Mouse (Mus musculus): ENCODE results near the gene Lrrc36. TPM values are rescaled to one million over a fixed set of nuclear protein-coding genes. Genes with fewer than 3 reads are reported as not detected.

Gene Lrrc36
- polyA plus RNA-seq, 1 experiment from 2014 or later: 0.44 TPM

- Histone ChIP-seq H3K4me3 (ENCODE audit: low read length) (no peak overlapping the region), H3K27me3 (replicated peaks; ENCODE audit: control insufficient read depth, insufficient read depth, low read length) (no peaks in the 10 kb centered on the region), H3K4me1 (ENCODE audit: control insufficient read depth, insufficient read depth, low read depth, low read length) (no peaks in the 10 kb centered on the region), H3K9me3 (ENCODE audit: control insufficient read depth, low read length) (no peaks in the 10 kb centered on the region), H3K27ac (ENCODE audit: low read depth, low read length) (no peak overlapping the region), H3K4me2 (ENCODE audit: low read length) (no peak overlapping the region), H3K36me3 (ENCODE audit: control insufficient read depth, insufficient read depth, low read length) (no peaks in the 10 kb centered on the region), H3K9ac (ENCODE audit: low read depth, low read length) (no peak overlapping the region)
- 75% methylated on average over 6 of the region's 6 CpGs for WGBS
- ATAC-seq: no peak
These were observed 24.3 kb upstream of the Lrrc36 start for GRCm38 (mm10) chr8:105389096-105389495.

- no peak overlapping the region for H3K27ac ChIP-seq (ENCODE audit: low read depth, low read length)
- H3K27me3 ChIP-seq (replicated peaks; ENCODE audit: control insufficient read depth, insufficient read depth, low read length): no peaks in the 10 kb centered on the region
- H3K9me3 ChIP-seq (ENCODE audit: control insufficient read depth, low read length): no peaks in the 10 kb centered on the region
- H3K36me3 ChIP-seq (ENCODE audit: control insufficient read depth, insufficient read depth, low read length): no peaks in the 10 kb centered on the region
- 95% methylated on average over 12 of the region's 12 CpGs for WGBS
- no peak for ATAC-seq
- no peak overlapping the region for H3K4me3 ChIP-seq (ENCODE audit: low read length)
- H3K9ac ChIP-seq (ENCODE audit: low read depth, low read length): no peak overlapping the region
- H3K4me1 ChIP-seq (ENCODE audit: control insufficient read depth, insufficient read depth, low read depth, low read length): no peaks in the 10 kb centered on the region
- no peak overlapping the region for H3K4me2 ChIP-seq (ENCODE audit: low read length)
These were observed 20.1 kb upstream of the Lrrc36 start for GRCm38 (mm10) chr8:105393089-105393787.

- Histone ChIP-seq H3K27me3 (replicated peaks; ENCODE audit: control insufficient read depth, insufficient read depth, low read length) (no peaks in the 10 kb centered on the region), H3K36me3 (ENCODE audit: control insufficient read depth, insufficient read depth, low read length) (no peaks in the 10 kb centered on the region), H3K4me2 (ENCODE audit: low read length) (no peak overlapping the region), H3K9ac (ENCODE audit: low read depth, low read length) (no peak overlapping the region), H3K9me3 (ENCODE audit: control insufficient read depth, low read length) (no peaks in the 10 kb centered on the region), H3K27ac (ENCODE audit: low read depth, low read length) (no peak overlapping the region), H3K4me1 (ENCODE audit: control insufficient read depth, insufficient read depth, low read depth, low read length) (no peaks in the 10 kb centered on the region), H3K4me3 (ENCODE audit: low read length) (no peak overlapping the region)
- ATAC-seq: no peak
- 57% methylated on average over 7 of the region's 7 CpGs for WGBS
These were observed 19.5 kb upstream of the Lrrc36 start for GRCm38 (mm10) chr8:105393915-105394314.

GRCm38 (mm10) chr8:105397747-105398146, 15.6 kb upstream of the Lrrc36 start:
- WGBS: 42% methylated on average over 3 of the region's 3 CpGs
- Histone ChIP-seq H3K27me3 (replicated peaks; ENCODE audit: control insufficient read depth, insufficient read depth, low read length) (no peaks in the 10 kb centered on the region), H3K36me3 (ENCODE audit: control insufficient read depth, insufficient read depth, low read length) (no peaks in the 10 kb centered on the region), H3K4me1 (ENCODE audit: control insufficient read depth, insufficient read depth, low read depth, low read length) (no peaks in the 10 kb centered on the region), H3K9ac (ENCODE audit: low read depth, low read length) (no peak overlapping the region), H3K4me2 (ENCODE audit: low read length) (no peak overlapping the region), H3K27ac (ENCODE audit: low read depth, low read length) (no peak overlapping the region), H3K4me3 (ENCODE audit: low read length) (no peak overlapping the region), H3K9me3 (ENCODE audit: control insufficient read depth, low read length) (no peaks in the 10 kb centered on the region)
- no peak for ATAC-seq

- H3K4me3 ChIP-seq (ENCODE audit: low read length): no peak overlapping the region
- no peaks in the 10 kb centered on the region for H3K4me1 ChIP-seq (ENCODE audit: control insufficient read depth, insufficient read depth, low read depth, low read length)
- 86% methylated on average over 5 of the region's 5 CpGs for WGBS
- H3K9ac ChIP-seq (ENCODE audit: low read depth, low read length): no peak overlapping the region
- no peak overlapping the region for H3K4me2 ChIP-seq (ENCODE audit: low read length)
- H3K27ac ChIP-seq (ENCODE audit: low read depth, low read length): no peak overlapping the region
- H3K36me3 ChIP-seq (ENCODE audit: control insufficient read depth, insufficient read depth, low read length): no peaks in the 10 kb centered on the region
- H3K9me3 ChIP-seq (ENCODE audit: control insufficient read depth, low read length): no peaks in the 10 kb centered on the region
- no peak for ATAC-seq
- no peaks in the 10 kb centered on the region for H3K27me3 ChIP-seq (replicated peaks; ENCODE audit: control insufficient read depth, insufficient read depth, low read length)
These were observed 13.4 kb upstream of the Lrrc36 start for GRCm38 (mm10) chr8:105400016-105400415.

- 89% methylated on average over 8 of the region's 8 CpGs for WGBS
- Histone ChIP-seq H3K27me3 (replicated peaks; ENCODE audit: control insufficient read depth, insufficient read depth, low read length) (no peaks in the 10 kb centered on the region), H3K9ac (ENCODE audit: low read depth, low read length) (no peak overlapping the region), H3K4me2 (ENCODE audit: low read length) (no peak overlapping the region), H3K4me1 (ENCODE audit: control insufficient read depth, insufficient read depth, low read depth, low read length) (no peaks in the 10 kb centered on the region), H3K9me3 (ENCODE audit: control insufficient read depth, low read length) (no peaks in the 10 kb centered on the region), H3K4me3 (ENCODE audit: low read length) (no peak overlapping the region), H3K36me3 (ENCODE audit: control insufficient read depth, insufficient read depth, low read length) (no peaks in the 10 kb centered on the region), H3K27ac (ENCODE audit: low read depth, low read length) (no peak overlapping the region)
- ATAC-seq: no peak
These were observed 9.9 kb upstream of the Lrrc36 start for GRCm38 (mm10) chr8:105403467-105403866.

GRCm38 (mm10) chr8:105404496-105404895, 8.9 kb upstream of the Lrrc36 start:
- H3K36me3 ChIP-seq (ENCODE audit: control insufficient read depth, insufficient read depth, low read length): no peaks in the 10 kb centered on the region
- no peak overlapping the region for H3K27ac ChIP-seq (ENCODE audit: low read depth, low read length)
- no peak overlapping the region for H3K9ac ChIP-seq (ENCODE audit: low read depth, low read length)
- no peaks in the 10 kb centered on the region for H3K9me3 ChIP-seq (ENCODE audit: control insufficient read depth, low read length)
- no peak overlapping the region for H3K4me2 ChIP-seq (ENCODE audit: low read length)
- no peak overlapping the region for H3K4me3 ChIP-seq (ENCODE audit: low read length)
- WGBS: 38% methylated on average over 1 of the region's 1 CpGs
- H3K27me3 ChIP-seq (replicated peaks; ENCODE audit: control insufficient read depth, insufficient read depth, low read length): no peaks in the 10 kb centered on the region
- ATAC-seq: no peak
- no peaks in the 10 kb centered on the region for H3K4me1 ChIP-seq (ENCODE audit: control insufficient read depth, insufficient read depth, low read depth, low read length)

- H3K9ac ChIP-seq (ENCODE audit: low read depth, low read length): no peak overlapping the region
- no peak overlapping the region for H3K4me3 ChIP-seq (ENCODE audit: low read length)
- H3K9me3 ChIP-seq (ENCODE audit: control insufficient read depth, low read length): no peaks in the 10 kb centered on the region
- H3K27me3 ChIP-seq (replicated peaks; ENCODE audit: control insufficient read depth, insufficient read depth, low read length): no peaks in the 10 kb centered on the region
- H3K4me1 ChIP-seq (ENCODE audit: control insufficient read depth, insufficient read depth, low read depth, low read length): no peaks in the 10 kb centered on the region
- H3K36me3 ChIP-seq (ENCODE audit: control insufficient read depth, insufficient read depth, low read length): no peaks in the 10 kb centered on the region
- WGBS: 72% methylated on average over 10 of the region's 10 CpGs
- ATAC-seq: no peak
- H3K4me2 ChIP-seq (ENCODE audit: low read length): no peak overlapping the region
- no peak overlapping the region for H3K27ac ChIP-seq (ENCODE audit: low read depth, low read length)
These were observed 7.0 kb upstream of the Lrrc36 start for GRCm38 (mm10) chr8:105406416-105406815.

- WGBS: 60% methylated on average over 7 of the region's 7 CpGs
- Histone ChIP-seq H3K4me3 (ENCODE audit: low read length) (no peak overlapping the region), H3K36me3 (ENCODE audit: control insufficient read depth, insufficient read depth, low read length) (no peaks in the 10 kb centered on the region), H3K27ac (ENCODE audit: low read depth, low read length) (no peak overlapping the region), H3K4me2 (ENCODE audit: low read length) (no peak overlapping the region), H3K4me1 (ENCODE audit: control insufficient read depth, insufficient read depth, low read depth, low read length) (peaks cover 3% of the 10 kb centered on the region), H3K9ac (ENCODE audit: low read depth, low read length) (no peak overlapping the region), H3K9me3 (ENCODE audit: control insufficient read depth, low read length) (no peaks in the 10 kb centered on the region), H3K27me3 (replicated peaks; ENCODE audit: control insufficient read depth, insufficient read depth, low read length) (no peaks in the 10 kb centered on the region)
- no peak for ATAC-seq
These were observed 5.0 kb upstream of the Lrrc36 start for GRCm38 (mm10) chr8:105408331-105408730.

Measured in hindbrain, embryonic 16.5 days (tissue).